Mouse (Mus musculus) bone marrow, adult 2 months (tissue): ENCODE measurements around the gene Olfr399.

Experiments
- CTCF ChIP-seq: fragments of 200-500 bp; IDR thresholded peaks from 2 replicates; pipeline ENCODE4 v1.5.1; 2011; ENCODE audit warnings: low read length, control low read depth; ENCODE audit not compliant: control insufficient read depth, insufficient read depth
- POLR2A ChIP-seq: fragments of 200-500 bp; IDR thresholded peaks from 2 replicates; pipeline ENCODE4 v1.6.1; 2011; ENCODE audit warnings: low read depth, mild to moderate bottlenecking, control low read depth, low read length, borderline replicate concordance; ENCODE audit not compliant: control insufficient read depth

DNA sequence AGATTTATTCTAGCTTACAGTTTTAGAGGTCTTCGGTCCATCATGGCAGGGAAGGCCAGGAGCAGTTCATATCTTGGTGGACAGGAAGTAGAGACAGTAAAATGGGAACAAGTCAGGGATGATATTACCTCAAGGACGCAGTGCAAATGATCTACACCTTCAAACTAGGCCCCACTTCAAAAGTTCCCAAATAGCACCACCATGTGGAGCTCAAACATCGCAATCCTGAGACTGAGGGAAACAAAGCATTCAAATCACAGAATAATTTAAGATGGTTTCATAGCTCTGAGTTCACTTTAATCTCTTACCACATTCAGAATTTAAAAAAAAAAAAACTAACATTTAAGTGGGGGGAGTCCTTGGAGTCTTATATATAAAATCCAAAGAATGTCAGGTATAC is 5.1 kb downstream of the Olfr399 start:
- TF ChIP-seq POLR2A (no peak), CTCF (no peak)
